Mouse (Mus musculus): ENCODE measurements around the gene Creb3l4. TPM values are rescaled to one million over a fixed set of nuclear protein-coding genes. Genes with fewer than 3 reads are reported as not detected.
"Not testable (repeated sequence)": the region's sequence is repeated elsewhere in the genome, so short reads cannot be mapped to it uniquely, and the experiment has no call there.

Creb3l4 gene
- total RNA-seq (2021) = under 1 TPM; 0.27 to 0.39 TPM
- long read RNA-seq, experiment 1 = 0 reads
- long read RNA-seq, experiment 2, partial matches to known transcripts = 1 of 1 reads
- long read RNA-seq, experiment 2, other reads (novel, unspliced or antisense) = 0 of 1 reads

DNA sequence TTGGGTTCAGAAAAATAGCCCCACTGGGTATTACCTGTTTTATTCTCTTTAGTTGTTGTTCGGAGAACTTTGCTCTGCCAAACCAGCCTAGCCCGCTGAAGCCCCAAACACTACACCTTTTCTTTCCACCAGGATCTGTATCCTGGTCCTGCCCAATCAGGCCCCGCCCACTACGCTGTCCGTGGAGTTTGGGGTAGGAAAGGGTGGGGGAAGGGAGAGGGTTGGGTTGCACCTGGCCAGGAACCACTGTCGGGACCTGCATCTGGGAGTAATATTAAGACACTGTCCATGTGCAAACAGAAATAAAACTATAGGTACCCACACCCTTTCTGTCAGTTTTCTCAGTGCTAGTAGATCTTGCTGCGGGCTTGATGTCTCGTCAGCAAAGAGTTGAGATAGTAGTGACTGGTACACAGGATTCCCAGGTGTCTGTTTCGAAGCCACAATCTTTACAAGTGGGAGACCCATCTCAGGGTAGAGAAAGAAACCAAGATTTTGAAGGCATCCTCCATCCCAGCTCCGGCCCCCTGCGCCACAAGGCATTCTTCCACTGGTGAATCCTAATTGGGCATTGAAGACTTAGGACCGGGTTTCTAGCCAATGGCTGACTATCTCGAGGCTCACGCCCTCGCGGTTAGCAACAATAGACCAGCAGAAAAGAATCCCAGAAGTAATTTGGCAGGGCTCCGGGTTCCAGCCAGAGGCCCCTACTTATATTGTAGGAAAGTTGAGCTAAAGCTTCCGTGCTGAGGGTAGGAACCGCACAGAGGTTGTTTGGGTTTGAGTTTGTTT is at the start of gene Creb3l4:
Gene Creb3l4 (minus strand): TSS at position 529 of the 792 bp plus-strand sequence.
- DNase-seq = peak; percentile 50
- intact Hi-C loops (cut with DNase I; ENCODE audit: low total_unique reads) = no loop called here

DNA sequence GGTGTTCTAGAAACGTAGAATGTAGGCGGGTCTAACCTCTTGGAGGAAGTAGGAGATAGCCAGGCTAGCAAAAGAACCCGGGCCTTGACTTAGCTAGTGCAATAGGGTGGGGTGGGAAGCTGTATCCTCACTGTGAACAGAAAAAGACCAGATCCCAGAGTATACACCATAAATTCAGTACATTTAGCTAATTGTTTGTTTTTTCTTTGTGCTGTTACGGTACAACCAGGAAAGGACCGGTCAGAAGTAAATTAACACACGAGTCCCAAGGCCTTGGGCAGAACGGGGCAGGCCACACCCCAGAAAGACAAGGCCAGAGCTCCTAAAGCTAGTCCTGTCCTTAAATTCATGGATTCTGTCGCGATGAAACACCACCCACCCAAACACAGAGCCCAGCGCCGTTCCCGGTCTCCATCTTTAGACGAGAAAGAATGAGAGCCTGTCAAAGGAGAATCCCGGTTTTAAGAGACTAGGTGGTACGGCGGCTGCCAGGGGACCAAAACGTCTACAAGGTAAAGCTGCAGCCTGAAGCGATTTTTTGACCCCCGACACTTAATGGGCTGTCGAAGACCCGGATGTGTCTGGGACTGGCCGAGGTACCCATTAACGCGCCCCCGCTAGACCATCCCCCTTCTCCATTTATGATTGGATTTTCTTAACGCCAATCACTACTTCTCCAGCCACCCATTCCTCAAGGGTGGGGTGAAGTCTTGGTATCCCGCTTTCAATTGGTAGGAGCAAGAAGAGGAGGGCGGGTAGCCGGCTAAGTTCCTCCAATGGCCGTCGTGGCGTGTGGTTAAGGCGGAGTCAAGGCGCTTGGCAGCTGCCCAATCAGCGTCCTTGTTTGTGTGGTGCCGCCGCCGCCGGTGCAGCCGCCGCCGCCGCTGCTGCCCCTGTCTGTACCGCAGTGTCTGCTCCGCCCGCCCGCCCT is 49.3 kb upstream of the Creb3l4 start, which contains the start of gene Gatad2b:
Gene Gatad2b (plus strand): TSS at position 834 of the 931 bp plus-strand sequence.
- peak; percentile 99 for DNase-seq
- intact Hi-C loops (cut with DNase I; ENCODE audit: low total_unique reads) = loop anchor here (5.0 kb wide), 1 partner anchor 80 kb away; no protein-coding TSS in a partner anchor

DNA sequence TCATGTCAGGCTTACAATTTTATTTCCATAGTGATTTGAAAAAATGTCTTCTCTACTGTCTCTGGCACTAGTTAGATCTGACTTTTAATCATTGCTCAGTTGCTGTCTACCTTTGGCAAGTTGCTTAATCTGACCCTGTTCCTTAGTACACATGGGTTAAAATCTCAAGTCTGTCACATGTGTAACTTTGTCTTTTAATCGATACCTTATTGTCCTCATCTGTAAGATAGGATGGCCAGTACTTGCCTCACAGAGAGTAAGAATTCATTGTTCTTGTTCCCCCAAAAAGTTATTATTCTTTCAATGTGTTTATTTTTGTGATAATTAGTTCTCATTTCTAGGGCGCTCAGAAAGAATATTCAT is 48.7 kb upstream of the Creb3l4 start:
- intact Hi-C loops (cut with DNase I; ENCODE audit: low total_unique reads) = loop anchor here (5.0 kb wide), 1 partner anchor 80 kb away; no protein-coding TSS in a partner anchor
- no peak for DNase-seq

DNA sequence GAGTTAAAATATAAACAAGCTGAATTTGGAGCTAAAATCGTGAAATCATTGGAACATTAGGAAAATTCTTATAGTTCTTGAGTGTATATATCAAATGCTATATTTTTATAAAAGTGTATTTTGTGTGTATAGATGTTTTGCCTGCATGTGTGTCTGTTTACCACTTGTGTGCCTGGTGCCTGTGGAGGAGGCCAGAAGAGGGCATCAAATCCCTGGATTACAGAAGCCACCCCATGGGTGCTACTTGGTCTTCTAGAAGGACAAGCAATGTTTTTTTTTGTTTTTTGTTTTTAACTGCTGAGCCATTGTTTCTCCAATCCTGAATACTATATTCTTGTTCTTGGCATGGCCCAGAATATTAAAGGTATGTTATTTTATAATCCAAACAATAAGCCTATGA is 47.3 kb upstream of the Creb3l4 start:
- intact Hi-C loops (cut with DNase I; ENCODE audit: low total_unique reads) = loop anchor here (5.0 kb wide), 1 partner anchor 82 kb away; no protein-coding TSS in a partner anchor
- DNase-seq = no peak

DNA sequence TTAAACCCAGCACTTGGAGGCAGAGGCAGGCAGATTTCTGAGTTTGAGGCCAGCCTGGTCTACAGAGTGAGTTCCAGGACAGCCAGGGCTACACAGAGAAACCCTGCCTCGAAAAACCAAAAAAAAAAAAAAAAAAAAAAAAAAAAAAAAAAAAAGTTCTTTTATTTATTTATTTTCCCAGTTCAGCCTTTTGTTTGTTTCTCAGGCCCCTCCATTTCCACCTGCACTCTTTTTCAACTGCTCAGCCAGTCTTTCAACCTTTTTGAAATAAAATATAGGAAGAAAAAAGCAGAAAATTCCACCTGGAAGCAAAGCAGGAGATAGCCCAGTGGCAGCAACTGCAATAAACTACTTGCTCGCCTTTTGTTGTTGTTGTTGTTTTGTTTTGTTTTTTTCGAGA is 46.1 kb upstream of the Creb3l4 start:
- intact Hi-C loops (cut with DNase I; ENCODE audit: low total_unique reads); DNase-seq: not testable (repeated sequence)

DNA sequence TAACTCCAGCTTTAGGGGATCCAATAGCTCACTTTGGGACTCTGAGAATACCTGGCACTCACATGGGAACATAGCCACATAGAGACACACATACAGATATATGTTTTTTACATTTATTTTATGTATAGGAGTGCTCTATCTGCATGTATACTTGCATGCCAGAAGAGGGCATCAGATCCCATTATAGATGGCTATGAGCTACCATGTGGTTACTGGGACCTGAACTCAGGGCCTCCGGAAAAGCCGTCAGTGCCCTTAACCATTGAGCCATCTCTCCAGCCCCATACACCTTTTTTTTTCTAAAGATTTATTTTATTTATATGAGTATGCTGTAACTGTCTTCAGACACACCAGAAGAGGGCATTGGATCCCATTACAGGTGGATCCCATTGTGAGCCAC is 40.8 kb upstream of the Creb3l4 start:
- no peak for DNase-seq
- intact Hi-C loops (cut with DNase I; ENCODE audit: low total_unique reads) = no loop called here

DNA sequence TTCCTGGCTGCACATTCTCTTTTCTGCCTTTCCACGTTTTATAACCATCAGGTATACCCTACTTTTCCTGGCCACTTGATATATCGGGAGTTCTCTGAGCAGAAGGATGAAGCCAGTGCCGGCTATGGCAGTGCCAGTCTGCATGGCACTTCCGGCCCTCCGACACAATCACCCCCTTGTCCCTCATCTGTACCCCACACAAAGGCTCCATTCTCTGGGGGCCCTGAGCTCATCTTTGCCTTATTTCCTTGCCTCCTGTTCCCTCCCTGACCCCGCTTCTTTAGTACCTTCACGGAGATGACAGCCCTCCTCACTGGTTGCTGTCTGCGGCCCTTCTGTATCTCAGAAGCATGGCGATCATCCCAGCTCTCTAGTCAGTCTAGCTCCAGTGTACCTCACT is 37.4 kb upstream of the Creb3l4 start:
- intact Hi-C loops (cut with DNase I; ENCODE audit: low total_unique reads) = no loop called here
- DNase-seq = no peak

DNA sequence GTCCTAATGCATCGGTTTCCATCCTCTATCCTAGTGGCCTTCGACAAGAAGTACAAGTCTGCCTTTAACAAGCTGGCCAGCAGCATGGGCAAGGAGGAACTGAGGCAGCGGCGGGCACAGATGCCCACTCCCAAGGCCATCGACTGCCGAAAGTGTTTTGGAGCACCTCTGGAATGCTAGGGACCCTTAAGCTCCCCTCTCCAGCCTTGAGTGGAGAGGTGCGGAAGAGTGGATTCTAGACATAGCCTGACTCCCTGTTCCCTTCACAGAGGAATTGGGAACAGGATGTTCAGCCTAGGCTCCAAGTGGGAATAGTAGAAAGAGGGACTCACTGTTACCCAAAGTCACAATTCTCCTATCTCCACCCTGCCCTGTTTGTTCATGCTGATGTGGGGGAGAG is 36.4 kb upstream of the Creb3l4 start:
- DNase-seq = no peak
- intact Hi-C loops (cut with DNase I; ENCODE audit: low total_unique reads) = loop anchor here (10.0 kb wide), 1 partner anchor 185 kb away; the partner anchor contains the start of gene Npr1

DNA sequence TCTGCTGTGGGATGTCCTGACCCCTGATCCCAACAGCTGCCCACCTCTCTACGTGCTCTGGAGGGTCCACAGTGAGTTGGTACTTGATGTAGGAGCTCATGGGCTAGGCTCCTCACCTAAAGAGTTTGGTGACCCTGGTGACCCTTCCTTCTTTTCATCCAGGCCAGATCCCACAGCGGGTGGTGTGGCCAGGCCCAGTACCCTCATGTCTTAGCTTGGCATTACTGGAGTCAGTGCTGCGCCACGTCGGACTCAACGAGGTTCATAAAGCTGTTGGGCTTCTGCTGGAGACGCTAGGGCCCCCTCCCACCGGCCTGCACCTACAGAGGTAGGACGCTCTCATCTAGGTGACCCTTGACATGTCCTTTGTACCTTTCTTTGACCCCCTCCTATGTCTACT is 35.9 kb upstream of the Creb3l4 start:
- DNase-seq = no peak
- intact Hi-C loops (cut with DNase I; ENCODE audit: low total_unique reads) = loop anchor here (10.0 kb wide), 1 partner anchor 186 kb away; the partner anchor contains the start of gene Npr1

DNA sequence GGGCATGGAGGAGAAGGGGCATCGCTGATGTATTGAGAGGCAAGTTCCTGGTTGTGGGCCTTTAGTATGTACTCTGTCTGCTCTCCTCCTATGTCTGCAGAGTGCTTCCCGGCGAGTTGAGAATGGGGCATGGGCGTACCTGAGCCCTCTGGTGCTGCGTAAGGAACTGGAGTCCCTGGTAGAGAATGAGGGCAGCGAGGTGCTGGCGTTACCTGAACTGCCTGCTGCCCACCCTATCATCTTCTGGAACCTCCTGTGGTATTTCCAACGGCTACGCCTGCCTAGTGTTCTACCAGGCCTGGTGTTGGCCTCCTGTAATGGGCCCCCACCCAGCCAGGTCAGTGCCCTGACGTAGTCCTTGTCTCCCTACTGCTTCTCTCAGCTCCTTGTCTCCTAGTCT is 34.9 kb upstream of the Creb3l4 start:
- intact Hi-C loops (cut with DNase I; ENCODE audit: low total_unique reads) = loop anchor here (10.0 kb wide), 1 partner anchor 187 kb away; the partner anchor contains the start of gene Npr1
- no peak for DNase-seq

DNA sequence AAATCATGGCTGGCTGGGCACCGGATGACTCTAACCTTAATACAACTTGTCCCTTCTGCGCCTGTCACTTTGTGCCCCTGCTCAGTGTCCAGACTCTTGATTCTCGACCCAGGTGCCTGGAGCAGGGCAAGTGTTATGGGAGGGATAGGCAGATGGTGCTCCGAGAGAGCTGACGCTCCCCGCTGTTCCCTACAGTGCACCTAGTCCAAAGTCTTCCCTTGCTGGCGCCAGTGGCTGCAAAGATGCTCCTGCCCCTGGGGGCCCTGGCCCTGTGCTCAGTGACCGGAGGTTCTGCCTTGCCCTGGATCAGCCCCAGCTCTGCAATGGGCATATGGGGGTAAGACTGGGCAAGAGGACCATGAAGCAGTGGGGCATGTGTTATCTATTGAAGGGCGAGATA is 34.5 kb upstream of the Creb3l4 start:
- DNase-seq = no peak
- intact Hi-C loops (cut with DNase I; ENCODE audit: low total_unique reads) = loop anchor here (10.0 kb wide), 1 partner anchor 187 kb away; the partner anchor contains the start of gene Npr1

DNA sequence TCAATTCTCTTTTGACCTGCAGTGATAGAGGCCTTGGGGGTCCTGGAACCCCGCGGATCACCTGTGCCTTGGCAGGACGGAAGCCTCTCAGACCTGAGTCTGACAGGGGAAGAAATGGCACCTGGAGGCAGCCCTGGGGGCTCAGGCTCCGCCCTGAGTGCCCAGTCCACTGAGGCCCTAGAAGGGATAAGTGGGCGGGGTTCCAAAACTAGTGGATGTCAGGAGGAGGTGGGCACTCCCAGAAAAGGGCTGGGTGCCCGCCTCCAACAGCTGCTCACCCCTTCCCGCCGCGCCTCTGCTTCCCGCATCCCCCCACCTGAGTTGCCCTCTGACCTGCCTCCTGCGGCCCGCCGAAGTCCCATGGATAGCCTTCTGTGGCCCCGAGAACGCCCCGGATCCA is 33.5 kb upstream of the Creb3l4 start:
- intact Hi-C loops (cut with DNase I; ENCODE audit: low total_unique reads) = loop anchor here (10.0 kb wide), 1 partner anchor 188 kb away; the partner anchor contains the start of gene Npr1
- DNase-seq = no peak

DNA sequence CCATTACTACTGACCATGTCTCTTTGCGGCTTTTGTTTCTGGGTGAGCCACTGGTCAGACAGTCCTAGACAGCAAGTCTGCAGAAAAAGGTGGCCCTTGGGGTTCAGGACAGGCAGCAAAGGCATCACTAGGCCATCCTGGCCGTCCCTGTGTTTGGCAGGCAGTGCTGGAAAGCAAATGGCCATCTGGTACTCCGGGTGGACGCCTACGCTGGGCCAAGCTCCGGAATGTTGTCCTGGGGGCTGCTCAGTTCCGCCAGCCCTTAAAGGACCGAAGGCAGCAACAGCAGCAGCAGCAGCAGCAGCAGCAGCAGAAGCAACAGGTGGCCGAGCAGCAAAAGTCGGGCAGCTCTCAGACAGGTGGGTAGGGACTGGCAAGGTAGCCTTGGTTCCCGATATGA is 32.0 kb upstream of the Creb3l4 start:
- intact Hi-C loops (cut with DNase I; ENCODE audit: low total_unique reads) = loop anchor here (10.0 kb wide), 1 partner anchor 190 kb away; the partner anchor contains the start of gene Npr1

DNA sequence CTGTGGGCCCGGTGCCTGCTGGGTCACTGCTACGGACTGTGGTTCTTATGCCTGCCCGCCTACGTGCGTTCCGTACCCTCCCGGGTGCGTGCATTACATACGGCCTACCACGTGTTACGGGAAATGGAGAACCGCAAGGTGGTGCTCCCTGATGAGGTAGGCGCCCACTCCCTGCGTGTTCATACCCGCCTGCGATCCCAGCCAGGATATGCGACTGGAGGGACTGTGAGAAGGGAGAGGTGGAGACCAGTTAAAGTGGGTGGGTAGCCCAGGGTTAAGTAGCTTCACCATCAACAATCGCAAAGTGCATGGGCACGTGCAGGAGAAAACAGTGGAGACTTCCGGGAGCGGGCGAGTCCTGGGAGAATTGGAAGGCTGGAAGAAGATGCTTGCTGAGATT is 30.5 kb upstream of the Creb3l4 start:
- intact Hi-C loops (cut with DNase I; ENCODE audit: low total_unique reads) = loop anchor here (10.0 kb wide), 1 partner anchor 191 kb away; the partner anchor contains the start of gene Npr1
- no peak for DNase-seq

More for the DNA sequence above, 32.0 kb upstream of the Creb3l4 start:
- DNase-seq = no peak

DNA sequence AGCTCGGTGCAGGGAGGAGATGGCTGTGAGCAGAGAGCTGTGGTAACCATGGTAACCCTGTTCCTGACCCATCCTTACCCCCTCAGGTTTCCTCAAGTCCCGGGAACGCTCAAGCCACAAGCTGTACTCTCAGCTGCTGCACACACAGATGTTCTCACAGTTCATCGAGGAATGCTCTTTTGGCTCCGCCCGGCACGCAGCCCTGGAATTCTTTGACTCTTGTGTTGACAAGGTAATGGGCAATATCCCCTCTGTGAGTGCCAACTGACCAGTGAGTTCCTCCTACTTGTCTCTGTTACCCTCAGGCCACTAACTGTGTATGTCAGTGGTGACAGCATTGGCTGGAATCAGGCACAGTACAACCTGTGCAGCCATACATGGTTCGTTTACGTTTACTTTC is 28.9 kb upstream of the Creb3l4 start:
- intact Hi-C loops (cut with DNase I; ENCODE audit: low total_unique reads) = loop anchor here (10.0 kb wide), 1 partner anchor 193 kb away; the partner anchor contains the start of gene Npr1
- no peak for DNase-seq

DNA sequence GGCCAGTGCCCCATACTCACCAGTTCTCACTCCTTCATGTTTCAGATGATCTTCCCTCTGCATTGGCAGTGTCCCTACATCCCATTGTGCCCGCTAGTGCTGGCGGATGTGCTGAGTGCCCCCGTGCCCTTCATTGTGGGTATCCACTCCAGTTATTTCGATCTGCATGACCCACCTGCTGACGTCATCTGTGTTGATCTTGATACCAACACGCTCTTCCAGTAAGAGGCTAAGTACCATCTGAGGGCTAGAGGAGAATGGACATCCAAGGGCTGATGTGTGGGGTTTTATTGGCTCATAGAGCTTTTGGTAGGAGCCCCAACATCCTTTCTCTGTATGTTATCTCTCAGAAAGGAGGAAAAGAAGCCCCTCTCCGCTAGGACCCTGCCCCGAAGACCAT is 27.5 kb upstream of the Creb3l4 start:
- intact Hi-C loops (cut with DNase I; ENCODE audit: low total_unique reads) = loop anchor here (10.0 kb wide), 1 partner anchor 194 kb away; the partner anchor contains the start of gene Npr1
- no peak for DNase-seq

DNA sequence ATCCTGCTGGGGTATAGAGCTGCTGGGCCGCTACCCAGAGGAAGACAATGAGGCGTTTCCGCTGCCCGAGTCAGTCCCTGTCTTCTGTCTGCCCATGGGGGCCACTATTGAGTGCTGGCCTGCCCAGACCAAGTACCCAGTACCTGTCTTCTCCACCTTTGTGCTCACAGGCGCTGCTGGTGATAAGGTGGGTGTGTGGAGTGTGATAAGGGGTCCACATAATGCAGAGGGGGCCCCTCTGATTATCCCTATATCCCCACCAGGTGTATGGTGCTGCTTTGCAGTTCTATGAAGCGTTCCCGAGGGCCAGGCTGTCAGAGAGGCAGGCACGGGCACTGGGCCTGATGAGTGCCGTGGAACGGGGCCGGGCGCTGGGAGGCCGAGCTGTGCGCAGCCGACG is 25.7 kb upstream of the Creb3l4 start:
- intact Hi-C loops (cut with DNase I; ENCODE audit: low total_unique reads) = loop anchor here (10.0 kb wide), 1 partner anchor 106 kb away; no protein-coding TSS in a partner anchor
- no peak for DNase-seq

DNA sequence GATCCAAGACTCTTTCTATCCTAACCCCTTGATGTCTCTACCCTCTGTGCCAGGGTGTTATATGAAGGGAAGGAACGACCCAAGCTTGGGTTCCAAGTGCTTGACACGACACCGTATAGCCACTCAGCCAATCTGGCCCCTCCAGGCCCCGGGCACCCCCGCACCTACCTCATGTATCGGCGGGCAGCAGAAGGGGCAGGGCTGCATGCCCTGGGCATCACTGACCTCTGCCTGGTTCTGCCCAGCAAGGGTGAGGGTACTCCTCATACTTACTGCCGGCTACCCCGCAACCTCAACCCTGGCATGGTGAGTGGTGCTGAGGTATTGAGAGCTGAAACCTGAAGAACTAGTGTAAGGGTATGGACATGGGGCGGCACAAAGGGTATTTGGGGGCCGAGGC is 24.9 kb upstream of the Creb3l4 start:
- DNase-seq = no peak
- intact Hi-C loops (cut with DNase I; ENCODE audit: low total_unique reads) = loop anchor here (10.0 kb wide), 1 partner anchor 107 kb away; no protein-coding TSS in a partner anchor
